Mouse (Mus musculus) limb, embryonic 14.5 days (tissue): ENCODE measurements around the gene Cacna1i. TPM values are rescaled to one million over a fixed set of nuclear protein-coding genes. Genes with fewer than 3 reads are reported as not detected.

Source experiments
- ATAC-seq: fragments of 200-750 bp; cut with Nextera tagmentation; 2 replicates; pipeline ENCODE4 v1.8.0; 2017; ENCODE audit warnings: low read depth, moderate number of reproducible peaks, moderate TSS enrichment; ENCODE audit not compliant: low FRiP score
- DNase-seq: peaks from one replicate; pipeline ENCODE4 v3.0.0-alpha.2; 2015; ENCODE audit warnings: low spot score
- H3K27ac ChIP-seq: fragments of 300-500 bp; sonication (generic); replicated peaks from 2 replicates; pipeline ENCODE4 v1.5.1; 2014; ENCODE audit warnings: low read depth, mild to moderate bottlenecking, low read length, moderate library complexity, mixed read lengths
- H3K27me3 ChIP-seq: fragments of 300-500 bp; sonication (generic); 2 replicates; pipeline ENCODE4 v1.6.1; 2014; ENCODE audit warnings: low read length, mixed read lengths; ENCODE audit not compliant: control insufficient read depth, insufficient read depth
- H3K36me3 ChIP-seq: fragments of 300-500 bp; sonication (generic); 2 replicates; pipeline ENCODE4 v1.6.1; 2014; ENCODE audit warnings: mild to moderate bottlenecking, low read length, moderate library complexity, mixed read lengths; ENCODE audit not compliant: control insufficient read depth, insufficient read depth
- H3K4me1 ChIP-seq: fragments of 300-500 bp; sonication (generic); 2 replicates; pipeline ENCODE4 v1.6.1; 2014; ENCODE audit warnings: antibody characterized with exemption, low read length, mixed read lengths; ENCODE audit not compliant: control insufficient read depth, insufficient read depth
- H3K4me2 ChIP-seq: fragments of 300-500 bp; sonication (generic); replicated peaks from 2 replicates; pipeline ENCODE4 v1.6.1; 2014; ENCODE audit warnings: low read depth, mild to moderate bottlenecking, low read length, moderate library complexity; ENCODE audit not compliant: severe bottlenecking
- H3K4me3 ChIP-seq: fragments of 300-500 bp; sonication (generic); replicated peaks from 2 replicates; pipeline ENCODE4 v1.5.1; 2014; ENCODE audit warnings: low read length
- H3K9ac ChIP-seq: fragments of 300-500 bp; sonication (generic); 2 replicates; pipeline ENCODE4 v1.6.1; 2014; ENCODE audit warnings: mild to moderate bottlenecking, low read depth, low read length, moderate library complexity; ENCODE audit not compliant: severe bottlenecking
- H3K9me3 ChIP-seq: fragments of 300-500 bp; sonication (generic); 2 replicates; pipeline ENCODE4 v1.6.1; 2016; ENCODE audit warnings: low read length; ENCODE audit not compliant: control insufficient read depth
- POLR2A ChIP-seq: fragments of 200-500 bp; IDR thresholded peaks from 2 replicates; pipeline ENCODE4 v1.8.0; 2012; ENCODE audit warnings: inconsistent platforms, mild to moderate bottlenecking, moderate library complexity, borderline replicate concordance; ENCODE audit not compliant: insufficient read depth, insufficient read length; ENCODE audit errors: extremely low read depth
- WGBS: fragments of 180-500 bp; shearing (Covaris S2); extraction: QIAGEN DNeasy Blood & Tissue Kit; methylation state at CpG from one replicate; pipeline ENCODE4 v1.1.7; 2014; 5-methylcytosine and 5-hydroxymethylcytosine counted together
- polyA plus RNA-seq, 2 experiments: library from polyadenylated mRNA; depleted of rRNA in 1 of 2; stranded (reverse) in 1 of 2; unstranded in 1 of 2; fragments of >200 nt; fragmentation: Nextera tagmentation in 1 of 2; extraction: Ambion mirVana in 1 of 2; gene quantifications; 2 replicates each; pipeline versions ENCODE4 v1.2.1 to v1.2.3; 2012 to 2014

Gene Cacna1i
- polyA plus RNA-seq, 2 experiments: 0.03 to 0.34 TPM

DNA sequence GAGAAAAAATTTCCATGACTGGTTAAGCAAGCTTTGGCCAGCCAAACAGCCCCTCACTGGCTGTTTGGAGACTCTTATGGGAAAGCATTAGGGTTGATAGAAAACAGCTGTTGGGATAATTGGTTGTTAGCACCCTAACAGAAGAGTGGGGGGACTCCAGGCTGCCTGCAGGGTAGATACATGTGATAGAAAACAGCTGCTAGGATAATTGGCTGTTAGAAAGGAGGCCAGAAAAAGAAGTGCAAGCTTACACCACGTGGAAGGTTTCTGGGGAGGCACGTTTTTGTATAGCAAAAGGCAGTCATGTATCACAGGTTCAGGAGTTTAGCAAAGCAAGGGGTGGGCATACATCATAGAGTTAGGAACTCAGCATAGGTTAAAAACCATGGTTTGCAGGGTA, 33.5 kb upstream of the Cacna1i start:
- 4% methylated on average over 2 of the region's 2 CpGs for WGBS
- DNase-seq: peak; percentile 73

GRCm38 (mm10) chr15:80254207-80254606, 32.8 kb upstream of the Cacna1i start:
- Histone ChIP-seq H3K9me3 (no peaks in the 10 kb centered on the region), H3K9ac (peak overlapping the region; percentile 60), H3K27me3 (no peaks in the 10 kb centered on the region), H3K4me3 (peak overlapping the region; percentile 97), H3K4me2 (peak overlapping the region; percentile 89), H3K36me3 (peaks cover 61% of the 10 kb centered on the region), H3K27ac (peak overlapping the region; percentile 96), H3K4me1 (peaks cover 30% of the 10 kb centered on the region)
- ATAC-seq (no peak), DNase-seq (peak; percentile 67)
- WGBS: 22% methylated on average over 6 of the region's 6 CpGs
- no peak for TF ChIP-seq POLR2A

More for the DNA sequence above, 33.5 kb upstream of the Cacna1i start:
- H3K4me3 ChIP-seq: no peak overlapping the region
- H3K9me3 ChIP-seq: no peaks in the 10 kb centered on the region
- H3K36me3 ChIP-seq: peaks cover 62% of the 10 kb centered on the region
- H3K4me2 ChIP-seq: no peak overlapping the region; the same call in 1 of the 2 replicates
- ATAC-seq: no peak
- peak overlapping the region; percentile 96 for H3K27ac ChIP-seq
- no peak overlapping the region for H3K9ac ChIP-seq
- no peak for TF ChIP-seq POLR2A
- no peaks in the 10 kb centered on the region for H3K27me3 ChIP-seq
- peaks cover 30% of the 10 kb centered on the region for H3K4me1 ChIP-seq

- H3K36me3 ChIP-seq: peaks cover 61% of the 10 kb centered on the region
- H3K27ac ChIP-seq: peak within 1 kb of the TSS; percentile 96
- H3K9me3 ChIP-seq: no peaks in the 10 kb centered on the region
- ATAC-seq (peak; percentile 92), DNase-seq (peak; percentile 99)
- TF ChIP-seq POLR2A: peak; percentile 100
- H3K27me3 ChIP-seq: no peaks in the 10 kb centered on the region
- peaks cover 30% of the 10 kb centered on the region for H3K4me1 ChIP-seq
- H3K9ac ChIP-seq: peak within 1 kb of the TSS; percentile 99
- WGBS: under 1% methylated on average over 58 of the region's 62 CpGs
- H3K4me2 ChIP-seq: peak within 1 kb of the TSS; percentile 91
- H3K4me3 ChIP-seq: peak within 1 kb of the TSS; percentile 97
Measured at GRCm38 (mm10) chr15:80254847-80255645, 32.0 kb upstream of the Cacna1i start, which contains the start of gene Atf4. Atf4 (plus strand) TSS chr15:80255184.

DNA sequence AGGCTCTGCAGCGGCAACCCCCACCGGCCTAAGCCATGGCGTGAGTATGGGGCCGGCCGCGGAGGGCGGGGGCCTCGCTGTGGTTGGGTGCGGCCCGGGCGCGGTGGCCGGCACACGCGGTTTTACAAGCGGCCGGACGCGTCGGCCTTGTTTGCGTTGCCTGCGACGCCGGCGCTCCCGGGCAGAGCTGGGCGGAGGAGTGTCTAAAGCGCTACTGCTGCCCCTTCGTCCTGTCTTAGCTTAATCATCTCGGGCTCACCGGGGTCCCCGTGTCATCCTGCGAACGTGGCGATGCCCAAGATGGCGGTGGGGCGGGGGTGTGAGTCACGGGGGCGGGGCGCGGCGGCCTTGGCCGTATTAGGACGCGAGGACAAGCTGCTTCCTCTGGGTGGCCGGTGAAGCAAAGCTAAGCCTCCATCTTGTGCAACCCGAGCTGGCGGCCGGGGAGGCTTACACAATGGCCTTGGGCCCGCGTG, 31.4 kb upstream of the Cacna1i start:
- H3K4me3 ChIP-seq: peak overlapping the region; percentile 97
- no peaks in the 10 kb centered on the region for H3K9me3 ChIP-seq
- peak; percentile 27 for ATAC-seq
- H3K36me3 ChIP-seq: peaks cover 58% of the 10 kb centered on the region
- peak overlapping the region; percentile 99 for H3K9ac ChIP-seq
- peaks cover 30% of the 10 kb centered on the region for H3K4me1 ChIP-seq
- H3K27me3 ChIP-seq: no peaks in the 10 kb centered on the region
- peak; percentile 84 for DNase-seq
- WGBS: 5% methylated on average over 37 of the region's 51 CpGs
- H3K27ac ChIP-seq: peak overlapping the region; percentile 96
- peak overlapping the region; percentile 91 for H3K4me2 ChIP-seq
- TF ChIP-seq POLR2A: no peak

GRCm38 (mm10) chr15:80256242-80256641, 30.8 kb upstream of the Cacna1i start:
- TF ChIP-seq POLR2A: no peak
- Histone ChIP-seq H3K4me1 (peaks cover 30% of the 10 kb centered on the region), H3K4me2 (peak overlapping the region; percentile 91), H3K27me3 (no peaks in the 10 kb centered on the region), H3K9me3 (no peaks in the 10 kb centered on the region), H3K36me3 (peaks cover 52% of the 10 kb centered on the region), H3K4me3 (peak overlapping the region; percentile 97), H3K27ac (peak overlapping the region; percentile 96), H3K9ac (peak overlapping the region; percentile 99)
- no peak for DNase-seq
- 11% methylated on average over 16 of the region's 16 CpGs for WGBS
- no peak for ATAC-seq
